Mouse (Mus musculus) stomach, embryonic 15.5 days (tissue): ENCODE results near the gene Zfp366. TPM values are rescaled to one million over a fixed set of nuclear protein-coding genes. Genes with fewer than 3 reads are reported as not detected.

Experiments
- ATAC-seq: fragments of 200-750 bp; cut with Nextera tagmentation; 2 replicates; pipeline ENCODE4 v1.8.0; 2017; ENCODE audit warnings: low read depth, moderate number of reproducible peaks, moderate TSS enrichment; ENCODE audit not compliant: insufficient read depth, low FRiP score
- H3K27ac ChIP-seq: fragments of 300-500 bp; sonication (generic); 2 replicates; pipeline ENCODE4 v1.5.1; 2015; ENCODE audit warnings: mild to moderate bottlenecking, inconsistent platforms
- H3K27me3 ChIP-seq: fragments of 300-500 bp; sonication (generic); replicated peaks from 2 replicates; pipeline ENCODE4 v1.6.1; 2015; ENCODE audit warnings: inconsistent platforms
- H3K36me3 ChIP-seq: fragments of 300-500 bp; sonication (generic); 2 replicates; pipeline ENCODE4 v1.6.1; 2015; ENCODE audit warnings: inconsistent platforms
- H3K4me1 ChIP-seq: fragments of 300-500 bp; sonication (generic); 2 replicates; pipeline ENCODE4 v1.6.1; 2015; ENCODE audit warnings: inconsistent platforms
- H3K4me2 ChIP-seq: fragments of 300-500 bp; sonication (generic); 2 replicates; pipeline ENCODE4 v1.6.1; 2015; ENCODE audit warnings: mild to moderate bottlenecking, inconsistent platforms
- H3K4me3 ChIP-seq: fragments of 300-500 bp; sonication (generic); replicated peaks from 2 replicates; pipeline ENCODE4 v1.5.1; 2015; ENCODE audit warnings: inconsistent platforms
- H3K9ac ChIP-seq: fragments of 300-500 bp; sonication (generic); 2 replicates; pipeline ENCODE4 v1.6.1; 2015; ENCODE audit warnings: inconsistent platforms
- H3K9me3 ChIP-seq: fragments of 300-500 bp; sonication (generic); 2 replicates; pipeline ENCODE4 v1.6.1; 2016; ENCODE audit warnings: inconsistent platforms
- WGBS: fragments of 180-500 bp; shearing (Covaris S2); methylation state at CpG from one replicate; pipeline ENCODE4 v1.1.7; 2015; 5-methylcytosine and 5-hydroxymethylcytosine counted together
- polyA plus RNA-seq: library from polyadenylated mRNA; unstranded; fragments of >200 nt; fragmentation: Nextera tagmentation; extraction: Ambion mirVana; gene quantifications from 2 replicates; pipeline ENCODE4 v1.2.1, GENCODE M21; 2015

The Zfp366 gene
- polyA plus RNA-seq, 1 experiment from 2014 or later: 0.57 TPM

- Histone ChIP-seq H3K9ac (no peak overlapping the region), H3K4me3 (no peak overlapping the region), H3K27me3 (no peaks in the 10 kb centered on the region), H3K9me3 (no peaks in the 10 kb centered on the region), H3K4me1 (no peaks in the 10 kb centered on the region), H3K36me3 (no peaks in the 10 kb centered on the region), H3K27ac (no peak overlapping the region), H3K4me2 (no peak overlapping the region)
- WGBS: 92% methylated on average over 3 of the region's 3 CpGs
- no peak for ATAC-seq
Observed at GRCm38 (mm10) chr13:99221996-99222395, 37.4 kb downstream of the Zfp366 start.

DNA sequence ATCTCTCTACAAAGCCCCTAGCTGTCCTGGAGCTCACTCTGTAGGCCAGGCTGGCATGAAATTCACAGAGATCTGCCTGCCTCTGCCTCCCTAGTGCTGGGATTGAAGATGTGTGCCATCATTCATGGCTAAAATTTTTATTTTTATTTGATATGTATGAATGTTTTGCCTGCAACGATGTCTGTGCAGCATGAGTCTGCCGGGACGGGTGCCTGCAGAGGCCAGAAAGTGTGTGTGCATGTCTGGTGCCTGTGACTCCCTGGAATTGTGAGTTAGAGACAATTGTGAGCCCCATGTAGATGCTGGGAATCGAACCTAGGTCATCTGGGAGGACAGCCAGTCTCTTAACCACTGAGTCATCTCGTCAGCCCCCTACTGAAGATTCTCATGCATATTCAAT lies 37.9 kb downstream of the Zfp366 start:
- ATAC-seq: no peak
- Histone ChIP-seq H3K4me3 (no peak overlapping the region), H3K27me3 (no peaks in the 10 kb centered on the region), H3K4me2 (no peak overlapping the region), H3K36me3 (no peaks in the 10 kb centered on the region), H3K9me3 (no peaks in the 10 kb centered on the region), H3K9ac (no peak overlapping the region), H3K4me1 (no peaks in the 10 kb centered on the region), H3K27ac (no peak overlapping the region)
- 88% methylated on average over 5 of the region's 5 CpGs for WGBS

GRCm38 (mm10) chr13:99223321-99223884 lies 38.8 kb downstream of the Zfp366 start:
- H3K36me3 ChIP-seq: no peaks in the 10 kb centered on the region
- no peak overlapping the region for H3K9ac ChIP-seq
- H3K27me3 ChIP-seq: no peaks in the 10 kb centered on the region
- H3K27ac ChIP-seq: no peak overlapping the region
- ATAC-seq: no peak
- H3K4me1 ChIP-seq: no peaks in the 10 kb centered on the region
- H3K9me3 ChIP-seq: no peaks in the 10 kb centered on the region
- H3K4me2 ChIP-seq: no peak overlapping the region
- H3K4me3 ChIP-seq: no peak overlapping the region
- 77% methylated on average over 8 of the region's 8 CpGs for WGBS

DNA sequence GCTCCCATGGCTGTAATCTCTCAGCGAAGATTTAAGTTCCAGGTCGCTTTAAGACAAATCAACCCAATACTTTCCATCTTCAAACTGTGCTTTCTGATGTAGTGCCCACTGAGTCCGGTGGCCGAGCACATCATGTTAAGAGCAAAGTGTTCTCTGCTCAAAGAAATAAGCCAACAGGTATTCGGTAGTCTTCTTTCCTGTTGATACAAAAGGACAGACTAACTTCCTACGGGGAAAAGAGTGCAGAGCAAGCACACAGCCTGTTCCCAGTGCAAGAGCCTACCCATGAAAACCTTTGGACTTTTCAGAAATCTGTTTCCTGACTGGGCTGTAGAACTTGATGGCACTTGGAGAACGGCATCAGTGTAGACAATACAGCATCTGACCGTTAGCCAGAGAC lies 39.3 kb downstream of the Zfp366 start:
- WGBS: 91% methylated on average over 8 of the region's 8 CpGs
- Histone ChIP-seq H3K4me2 (no peak overlapping the region), H3K9me3 (no peaks in the 10 kb centered on the region)

DNA sequence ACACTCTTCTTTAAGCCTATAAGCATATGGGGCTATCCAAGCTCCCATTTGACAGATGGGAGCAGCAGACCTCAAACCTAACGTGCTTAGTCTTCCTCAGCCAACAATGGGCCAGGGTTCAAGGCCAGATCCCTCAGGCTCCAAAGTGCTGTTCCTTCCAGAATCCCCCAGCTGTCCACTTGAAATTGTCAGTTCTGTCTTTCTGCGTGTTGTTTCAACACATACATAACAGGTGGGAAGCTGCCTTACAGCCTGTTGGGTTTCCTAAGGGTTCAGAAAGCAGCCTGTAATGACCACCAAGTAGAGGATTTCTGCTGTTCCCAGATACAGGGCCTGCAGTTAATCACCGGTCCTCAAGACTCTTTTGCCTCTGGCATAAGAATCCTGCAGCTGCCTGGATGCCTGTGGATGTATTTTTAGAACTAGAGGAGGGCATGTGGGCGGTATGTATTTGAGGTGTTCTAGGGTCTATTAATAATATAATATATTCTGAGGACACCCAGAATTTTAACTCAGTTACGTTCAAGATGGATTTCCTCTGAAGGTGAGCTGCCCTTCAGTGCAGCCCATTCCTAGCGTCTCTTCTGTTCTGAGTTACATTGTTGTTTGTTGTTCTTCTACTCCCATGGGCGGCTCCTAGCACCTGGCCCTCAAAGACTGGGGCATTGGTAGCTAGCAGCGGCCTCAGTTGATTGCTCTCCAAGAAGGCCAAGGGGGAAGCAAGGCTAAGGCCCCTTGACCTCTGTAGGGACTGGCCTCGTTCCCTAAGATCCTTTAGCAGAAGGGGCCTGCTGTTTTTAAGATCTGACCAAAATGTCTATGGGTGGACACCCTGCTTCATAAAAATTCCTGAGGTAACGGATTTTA lies 41.0 kb downstream of the Zfp366 start:
- no peak for ATAC-seq
- H3K27me3 ChIP-seq: no peaks in the 10 kb centered on the region
- H3K4me2 ChIP-seq: no peak overlapping the region
- no peaks in the 10 kb centered on the region for H3K9me3 ChIP-seq
- no peak overlapping the region for H3K9ac ChIP-seq
- H3K27ac ChIP-seq: no peak overlapping the region
- H3K36me3 ChIP-seq: no peaks in the 10 kb centered on the region
- H3K4me1 ChIP-seq: no peaks in the 10 kb centered on the region
- 65% methylated on average over 10 of the region's 10 CpGs for WGBS
- no peak overlapping the region for H3K4me3 ChIP-seq

More for the DNA sequence above, 39.3 kb downstream of the Zfp366 start:
- H3K36me3 ChIP-seq: no peaks in the 10 kb centered on the region
- ATAC-seq: no peak
- H3K4me3 ChIP-seq: no peak overlapping the region
- H3K27me3 ChIP-seq: no peaks in the 10 kb centered on the region
- H3K27ac ChIP-seq: no peak overlapping the region
- H3K4me1 ChIP-seq: no peaks in the 10 kb centered on the region
- H3K9ac ChIP-seq: no peak overlapping the region

DNA sequence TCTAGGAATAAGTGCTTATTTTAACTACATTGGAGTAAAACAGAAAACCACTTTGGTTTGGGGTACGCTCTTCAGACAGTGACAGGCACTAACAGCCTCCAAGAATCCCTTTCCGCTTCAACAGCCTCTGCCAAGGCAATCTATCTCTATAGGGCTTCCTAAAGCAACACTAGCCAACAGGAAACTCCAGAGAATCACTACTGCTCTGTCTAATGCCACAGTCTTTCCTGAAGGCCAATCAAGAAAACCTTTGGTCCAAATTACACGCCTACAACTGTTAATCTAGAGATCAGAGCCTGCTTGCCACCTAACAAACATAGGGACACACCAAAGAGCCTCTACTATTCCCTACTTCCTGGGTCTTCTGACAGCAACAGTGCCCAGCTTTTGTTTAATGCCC lies 42.2 kb downstream of the Zfp366 start:
- H3K9ac ChIP-seq: no peak overlapping the region
- H3K4me2 ChIP-seq: no peak overlapping the region
- H3K36me3 ChIP-seq: no peaks in the 10 kb centered on the region
- ATAC-seq: no peak
- no peak overlapping the region for H3K4me3 ChIP-seq
- H3K9me3 ChIP-seq: no peaks in the 10 kb centered on the region
- no peak overlapping the region for H3K27ac ChIP-seq
- WGBS: 76% methylated on average over 3 of the region's 3 CpGs
- H3K4me1 ChIP-seq: no peaks in the 10 kb centered on the region
- no peaks in the 10 kb centered on the region for H3K27me3 ChIP-seq

DNA sequence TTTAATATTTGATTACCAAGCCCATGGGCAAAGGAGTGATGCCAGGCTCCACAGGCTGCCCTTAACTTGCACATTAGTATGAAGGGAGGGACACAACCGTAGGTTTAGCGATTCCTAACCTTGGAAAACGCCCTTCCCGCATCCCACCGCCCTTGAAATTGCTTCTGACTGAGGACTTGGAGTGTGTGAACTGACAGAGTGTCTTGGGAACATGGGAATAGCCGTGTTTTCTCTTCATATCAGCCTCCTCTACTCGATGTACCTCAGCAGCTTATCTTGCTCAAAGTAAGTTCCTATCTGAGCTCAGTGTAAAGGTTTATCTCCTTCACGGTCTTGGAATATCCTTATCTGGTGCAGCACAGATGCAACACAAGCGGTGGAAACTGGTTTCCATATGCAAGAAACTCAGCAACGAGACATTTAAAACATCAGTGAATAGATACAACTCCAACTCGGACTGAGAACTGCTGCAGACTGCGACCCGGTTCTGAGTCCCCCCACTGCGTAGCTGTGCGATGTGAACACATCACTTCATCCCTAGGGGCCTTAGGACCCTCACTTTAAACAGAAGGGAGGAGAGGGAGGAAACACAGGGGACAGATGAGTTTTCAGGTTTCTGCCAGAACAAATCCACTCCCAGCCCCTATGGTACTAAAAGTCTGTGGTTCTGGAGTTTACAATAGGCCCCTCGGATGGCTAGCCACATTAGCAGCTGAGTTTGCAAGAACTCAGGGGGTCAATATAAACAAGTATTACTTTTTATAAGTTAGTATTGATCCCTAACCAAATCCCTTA lies 43.0 kb downstream of the Zfp366 start:
- 82% methylated on average over 16 of the region's 16 CpGs for WGBS
- H3K4me1 ChIP-seq: no peaks in the 10 kb centered on the region
- H3K4me3 ChIP-seq: no peak overlapping the region
- no peak for ATAC-seq
- no peaks in the 10 kb centered on the region for H3K36me3 ChIP-seq
- H3K27ac ChIP-seq: no peak overlapping the region
- no peaks in the 10 kb centered on the region for H3K9me3 ChIP-seq
- H3K4me2 ChIP-seq: no peak overlapping the region
- H3K9ac ChIP-seq: no peak overlapping the region
- H3K27me3 ChIP-seq: no peaks in the 10 kb centered on the region

- Histone ChIP-seq H3K27me3 (no peaks in the 10 kb centered on the region), H3K27ac (no peak overlapping the region), H3K4me1 (no peaks in the 10 kb centered on the region), H3K36me3 (no peaks in the 10 kb centered on the region), H3K9me3 (no peaks in the 10 kb centered on the region), H3K4me2 (no peak overlapping the region), H3K4me3 (no peak overlapping the region), H3K9ac (no peak overlapping the region)
- WGBS: 93% methylated on average over 35 of the region's 35 CpGs
- no peak for ATAC-seq
Observed at GRCm38 (mm10) chr13:99228821-99229570, 44.4 kb downstream of the Zfp366 start.

GRCm38 (mm10) chr13:99229641-99230494 lies 45.2 kb downstream of the Zfp366 start:
- H3K9ac ChIP-seq: no peak overlapping the region
- no peaks in the 10 kb centered on the region for H3K36me3 ChIP-seq
- 67% methylated on average over 9 of the region's 9 CpGs for WGBS
- no peak for ATAC-seq
- H3K27ac ChIP-seq: peak overlapping the region; percentile 18; the same call in 1 of the 2 replicates
- H3K4me3 ChIP-seq: no peak overlapping the region
- no peaks in the 10 kb centered on the region for H3K9me3 ChIP-seq
- H3K4me2 ChIP-seq: no peak overlapping the region
- H3K27me3 ChIP-seq: no peaks in the 10 kb centered on the region
- H3K4me1 ChIP-seq: no peaks in the 10 kb centered on the region

- H3K27me3 ChIP-seq: no peaks in the 10 kb centered on the region
- H3K4me2 ChIP-seq: no peak overlapping the region
- no peaks in the 10 kb centered on the region for H3K36me3 ChIP-seq
- H3K27ac ChIP-seq: peak overlapping the region; percentile 18; the same call in 1 of the 2 replicates
- H3K4me1 ChIP-seq: peaks cover 2% of the 10 kb centered on the region; the same call in 1 of the 2 replicates
- WGBS: 48% methylated on average over 3 of the region's 3 CpGs
- no peak overlapping the region for H3K4me3 ChIP-seq
- no peak overlapping the region for H3K9ac ChIP-seq
- ATAC-seq: no peak
- no peaks in the 10 kb centered on the region for H3K9me3 ChIP-seq
Observed at GRCm38 (mm10) chr13:99230495-99230868, 45.9 kb downstream of the Zfp366 start.

- WGBS: 57% methylated on average over 3 of the region's 3 CpGs
- Histone ChIP-seq H3K4me2 (no peak overlapping the region), H3K9me3 (no peaks in the 10 kb centered on the region), H3K4me1 (peaks cover 10% of the 10 kb centered on the region; the same call in 1 of the 2 replicates), H3K36me3 (no peaks in the 10 kb centered on the region), H3K27ac (no peak overlapping the region), H3K27me3 (no peaks in the 10 kb centered on the region), H3K9ac (no peak overlapping the region), H3K4me3 (no peak overlapping the region)
- ATAC-seq: no peak
Observed at GRCm38 (mm10) chr13:99233333-99233732, 48.7 kb downstream of the Zfp366 start.
